Mouse (Mus musculus) limb, embryonic 14.5 days (tissue): ENCODE measurements at regions not wholly inside any gene's neighbourhood (a gene's known extent, or its start where the extent isn't known, plus 50 kb on each side); places are given as distances from the start of the nearest gene placed in this dataset.

Experiments
- ATAC-seq: fragments of 200-750 bp; cut with Nextera tagmentation; 2 replicates; pipeline ENCODE4 v1.8.0; 2017; ENCODE audit warnings: low read depth, moderate number of reproducible peaks, moderate TSS enrichment; ENCODE audit not compliant: low FRiP score
- DNase-seq: peaks from one replicate; pipeline ENCODE4 v3.0.0-alpha.2; 2015; ENCODE audit warnings: low spot score
- H3K27ac ChIP-seq: fragments of 300-500 bp; sonication (generic); replicated peaks from 2 replicates; pipeline ENCODE4 v1.5.1; 2014; ENCODE audit warnings: low read depth, mild to moderate bottlenecking, low read length, moderate library complexity, mixed read lengths
- H3K27me3 ChIP-seq: fragments of 300-500 bp; sonication (generic); 2 replicates; pipeline ENCODE4 v1.6.1; 2014; ENCODE audit warnings: low read length, mixed read lengths; ENCODE audit not compliant: control insufficient read depth, insufficient read depth
- H3K36me3 ChIP-seq: fragments of 300-500 bp; sonication (generic); 2 replicates; pipeline ENCODE4 v1.6.1; 2014; ENCODE audit warnings: mild to moderate bottlenecking, low read length, moderate library complexity, mixed read lengths; ENCODE audit not compliant: control insufficient read depth, insufficient read depth
- H3K4me1 ChIP-seq: fragments of 300-500 bp; sonication (generic); 2 replicates; pipeline ENCODE4 v1.6.1; 2014; ENCODE audit warnings: antibody characterized with exemption, low read length, mixed read lengths; ENCODE audit not compliant: control insufficient read depth, insufficient read depth
- H3K4me2 ChIP-seq: fragments of 300-500 bp; sonication (generic); replicated peaks from 2 replicates; pipeline ENCODE4 v1.6.1; 2014; ENCODE audit warnings: low read depth, mild to moderate bottlenecking, low read length, moderate library complexity; ENCODE audit not compliant: severe bottlenecking
- H3K4me3 ChIP-seq: fragments of 300-500 bp; sonication (generic); replicated peaks from 2 replicates; pipeline ENCODE4 v1.5.1; 2014; ENCODE audit warnings: low read length
- H3K9ac ChIP-seq: fragments of 300-500 bp; sonication (generic); 2 replicates; pipeline ENCODE4 v1.6.1; 2014; ENCODE audit warnings: mild to moderate bottlenecking, low read depth, low read length, moderate library complexity; ENCODE audit not compliant: severe bottlenecking
- H3K9me3 ChIP-seq: fragments of 300-500 bp; sonication (generic); 2 replicates; pipeline ENCODE4 v1.6.1; 2016; ENCODE audit warnings: low read length; ENCODE audit not compliant: control insufficient read depth
- POLR2A ChIP-seq: fragments of 200-500 bp; IDR thresholded peaks from 2 replicates; pipeline ENCODE4 v1.8.0; 2012; ENCODE audit warnings: inconsistent platforms, mild to moderate bottlenecking, moderate library complexity, borderline replicate concordance; ENCODE audit not compliant: insufficient read depth, insufficient read length; ENCODE audit errors: extremely low read depth
- WGBS: fragments of 180-500 bp; shearing (Covaris S2); extraction: QIAGEN DNeasy Blood & Tissue Kit; methylation state at CpG from one replicate; pipeline ENCODE4 v1.1.7; 2014; 5-methylcytosine and 5-hydroxymethylcytosine counted together

GRCm38 (mm10) chr7:37845201-37845600 lies 71.8 kb upstream of the Zfp536 start:
- no peak overlapping the region for H3K4me2 ChIP-seq
- H3K36me3 ChIP-seq: no peaks in the 10 kb centered on the region
- H3K27ac ChIP-seq: no peak overlapping the region
- TF ChIP-seq POLR2A: no peak
- DNase-seq (no peak), ATAC-seq (no peak)
- H3K4me3 ChIP-seq: no peak overlapping the region
- peaks cover 13% of the 10 kb centered on the region for H3K4me1 ChIP-seq
- no peak overlapping the region for H3K9ac ChIP-seq
- WGBS: 25% methylated on average over 1 of the region's 1 CpGs
- no peaks in the 10 kb centered on the region for H3K9me3 ChIP-seq
- H3K27me3 ChIP-seq: no peaks in the 10 kb centered on the region; the same call in 1 of the 2 replicates

- peak; percentile 66; the same call in 1 of the 2 replicates for ATAC-seq
- H3K9ac ChIP-seq: peak overlapping the region; percentile 44
- no peaks in the 10 kb centered on the region for H3K27me3 ChIP-seq
- peak overlapping the region; percentile 54 for H3K4me2 ChIP-seq
- peak; percentile 61 for DNase-seq
- peaks cover 13% of the 10 kb centered on the region for H3K4me1 ChIP-seq
- peak overlapping the region; percentile 26 for H3K4me3 ChIP-seq
- no peaks in the 10 kb centered on the region for H3K36me3 ChIP-seq
- no peak overlapping the region for H3K27ac ChIP-seq
- TF ChIP-seq POLR2A: no peak
- WGBS: under 1% methylated on average over 14 of the region's 14 CpGs
- no peaks in the 10 kb centered on the region for H3K9me3 ChIP-seq
These were observed 68.6 kb upstream of the Zfp536 start for GRCm38 (mm10) chr7:37842000-37842513.

- H3K4me1 ChIP-seq: peaks cover 13% of the 10 kb centered on the region
- no peaks in the 10 kb centered on the region for H3K36me3 ChIP-seq
- H3K9ac ChIP-seq: no peak overlapping the region
- DNase-seq: no peak
- 0 out of 2 replicates have a peak overlapping the region, but pooled peaks have one; percentile 26 for H3K4me3 ChIP-seq
- WGBS: 15% methylated on average over 4 of the region's 4 CpGs
- peak overlapping the region; percentile 54 for H3K4me2 ChIP-seq
- H3K27me3 ChIP-seq: no peaks in the 10 kb centered on the region
- no peak for ATAC-seq
- no peaks in the 10 kb centered on the region for H3K9me3 ChIP-seq
- H3K27ac ChIP-seq: no peak overlapping the region
- no peak for TF ChIP-seq POLR2A
These were observed 68.1 kb upstream of the Zfp536 start for GRCm38 (mm10) chr7:37841549-37841948.

GRCm38 (mm10) chr7:37837883-37838282 lies 64.4 kb upstream of the Zfp536 start:
- no peak for DNase-seq
- no peak overlapping the region for H3K27ac ChIP-seq
- H3K4me3 ChIP-seq: no peak overlapping the region
- WGBS: 83% methylated on average over 5 of the region's 5 CpGs
- H3K9ac ChIP-seq: no peak overlapping the region
- no peaks in the 10 kb centered on the region for H3K9me3 ChIP-seq
- no peaks in the 10 kb centered on the region for H3K36me3 ChIP-seq
- H3K27me3 ChIP-seq: no peaks in the 10 kb centered on the region
- peaks cover 9% of the 10 kb centered on the region for H3K4me1 ChIP-seq
- no peak; the same call in 1 of the 2 replicates for ATAC-seq
- H3K4me2 ChIP-seq: no peak overlapping the region
- no peak for TF ChIP-seq POLR2A

- Histone ChIP-seq H3K27ac (no peak overlapping the region), H3K27me3 (no peaks in the 10 kb centered on the region), H3K4me3 (no peak overlapping the region), H3K4me1 (peaks cover 6% of the 10 kb centered on the region), H3K4me2 (no peak overlapping the region), H3K9ac (no peak overlapping the region), H3K36me3 (no peaks in the 10 kb centered on the region), H3K9me3 (no peaks in the 10 kb centered on the region)
- ATAC-seq (no peak), DNase-seq (no peak)
- TF ChIP-seq POLR2A: no peak
- WGBS: 88% methylated on average over 5 of the region's 5 CpGs
These were observed 63.9 kb upstream of the Zfp536 start for GRCm38 (mm10) chr7:37837372-37837771.

GRCm38 (mm10) chr7:37833420-37833819 lies 60.0 kb upstream of the Zfp536 start:
- H3K27me3 ChIP-seq: no peaks in the 10 kb centered on the region
- ATAC-seq (no peak), DNase-seq (no peak)
- H3K36me3 ChIP-seq: no peaks in the 10 kb centered on the region
- no peak overlapping the region for H3K27ac ChIP-seq
- H3K4me3 ChIP-seq: no peak overlapping the region
- H3K4me1 ChIP-seq: no peaks in the 10 kb centered on the region
- WGBS: 75% methylated on average over 8 of the region's 8 CpGs
- no peaks in the 10 kb centered on the region for H3K9me3 ChIP-seq
- no peak overlapping the region for H3K9ac ChIP-seq
- TF ChIP-seq POLR2A: no peak
- no peak overlapping the region for H3K4me2 ChIP-seq
